Mouse (Mus musculus): ENCODE results near the gene Pdzk1ip1.

Pdzk1ip1 gene

GRCm38 (mm10) chr4:115121608-115122007 lies 33.1 kb downstream of the Pdzk1ip1 start:
- no peak for DNase-seq (ENCODE audit: extremely low spot score)

- no peak for DNase-seq (ENCODE audit: extremely low spot score)
These were observed 35.0 kb downstream of the Pdzk1ip1 start for GRCm38 (mm10) chr4:115123507-115123906.

GRCm38 (mm10) chr4:115124713-115125112 lies 36.2 kb downstream of the Pdzk1ip1 start:
- no peak for DNase-seq (ENCODE audit: extremely low spot score)

- no peak for DNase-seq (ENCODE audit: extremely low spot score)
These were observed 44.6 kb downstream of the Pdzk1ip1 start for GRCm38 (mm10) chr4:115133085-115133484.

- DNase-seq (ENCODE audit: extremely low spot score): peak; percentile 37
These were observed 45.2 kb downstream of the Pdzk1ip1 start, which contains the start of gene Cyp4x1 for GRCm38 (mm10) chr4:115133621-115134295. Gene Cyp4x1 (minus strand): TSS chr4:115134281.

GRCm38 (mm10) chr4:115134296-115134630 lies 45.8 kb downstream of the Pdzk1ip1 start:
- DNase-seq (ENCODE audit: extremely low spot score): no peak

All from embryo, embryonic 9.5 days (tissue).